Mouse (Mus musculus): ENCODE measurements around the gene Nfasc. TPM values are rescaled to one million over a fixed set of nuclear protein-coding genes. Genes with fewer than 3 reads are reported as not detected.
A peak's percentile ranks its signal among the peaks of the same experiment; 100 is the strongest.

Nfasc gene
- total and polyA plus RNA-seq, 2 experiments from 2014 or later, result 32.7 to 59.2 TPM

DNA sequence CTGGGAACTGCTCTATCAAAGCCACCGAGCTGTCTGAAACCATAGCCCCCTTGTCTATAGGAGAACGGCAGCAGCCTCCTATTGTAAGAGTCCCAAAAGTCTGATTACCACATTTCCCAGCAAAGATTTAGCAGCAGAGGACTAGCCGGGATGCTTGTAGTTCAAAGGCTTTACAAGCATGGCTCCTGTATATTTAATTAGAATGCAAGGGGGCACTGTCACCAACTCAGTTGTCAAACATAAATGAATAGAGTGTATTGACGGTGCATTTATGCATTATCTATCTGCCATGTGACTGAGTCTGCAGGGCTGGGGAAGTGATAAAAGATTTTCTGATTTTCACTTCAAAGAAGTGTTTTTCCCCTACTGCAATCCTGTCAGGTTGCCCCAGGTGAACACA, 156.2 kb downstream of the Nfasc start:
- peak overlapping the region; percentile 58 for H3K27ac ChIP-seq (ENCODE audit: low read depth, low read length)
- TF ChIP-seq CTCF (IDR thresholded peaks at IDR 0.05), result no peak
- H3K9ac ChIP-seq (replicated peaks; ENCODE audit: low read length, poor library complexity, severe bottlenecking), result peak overlapping the region; percentile 29; the same call in 1 of the 2 replicates
- no peak overlapping the region for H3K4me2 ChIP-seq (ENCODE audit: low read depth, low read length, poor library complexity, severe bottlenecking)
- H3K27me3 ChIP-seq (ENCODE audit: insufficient read depth, low read length), result no peaks in the 10 kb centered on the region
- WGBS, result 15% methylated on average over 4 of the region's 4 CpGs
- peaks cover 5% of the 10 kb centered on the region; the same call in 1 of the 2 replicates for H3K36me3 ChIP-seq (ENCODE audit: insufficient read depth, low read length)
- H3K4me1 ChIP-seq (ENCODE audit: insufficient read depth, low read length), result peaks cover 2% of the 10 kb centered on the region
- DNase-seq (ENCODE audit: low spot score) (no peak), ATAC-seq (ENCODE audit: low FRiP score) (no peak)
- no peak overlapping the region for H3K4me3 ChIP-seq (ENCODE audit: low read depth, low read length)
- no peaks in the 10 kb centered on the region for H3K9me3 ChIP-seq (ENCODE audit: low read length)

DNA sequence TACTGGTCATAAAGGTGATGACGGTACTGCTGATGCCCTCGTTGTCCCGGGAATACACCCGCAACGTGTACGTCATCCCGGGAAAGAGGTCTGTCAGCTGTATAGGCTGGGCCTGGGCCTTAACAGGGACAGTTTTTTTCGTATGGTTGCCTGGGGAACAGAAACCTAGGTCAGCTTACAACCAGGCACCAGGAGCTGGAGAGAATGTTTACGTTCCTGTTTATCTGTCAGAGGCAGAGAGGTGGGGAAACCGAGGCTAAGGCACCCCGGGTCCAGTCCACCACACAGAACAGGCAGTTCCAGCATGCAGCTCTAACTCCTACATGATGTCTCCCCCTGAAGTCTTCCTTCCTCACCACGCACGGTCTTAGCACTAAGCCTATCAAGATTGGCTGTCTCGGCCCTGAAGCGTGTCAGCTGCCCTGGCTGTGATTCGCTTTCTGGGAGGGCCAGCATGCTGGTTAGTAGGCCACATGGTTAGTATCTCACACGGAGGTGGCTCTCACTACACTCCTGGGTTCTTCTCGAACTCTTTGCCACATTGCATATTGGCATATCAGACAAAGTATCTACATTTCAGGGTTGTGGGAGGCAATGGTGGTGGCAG, 158.5 kb downstream of the Nfasc start:
- no peak for TF ChIP-seq CTCF (IDR thresholded peaks at IDR 0.05)
- no peaks in the 10 kb centered on the region for H3K27me3 ChIP-seq (ENCODE audit: insufficient read depth, low read length)
- H3K9me3 ChIP-seq (ENCODE audit: low read length), result no peaks in the 10 kb centered on the region
- WGBS, result 57% methylated on average over 18 of the region's 18 CpGs
- H3K27ac ChIP-seq (ENCODE audit: low read depth, low read length), result peak overlapping the region; percentile 74
- no peak overlapping the region for H3K4me3 ChIP-seq (ENCODE audit: low read depth, low read length)
- H3K9ac ChIP-seq (replicated peaks; ENCODE audit: low read length, poor library complexity, severe bottlenecking), result no peak overlapping the region
- H3K4me2 ChIP-seq (ENCODE audit: low read depth, low read length, poor library complexity, severe bottlenecking), result no peak overlapping the region
- H3K4me1 ChIP-seq (ENCODE audit: insufficient read depth, low read length), result peaks cover 2% of the 10 kb centered on the region
- H3K36me3 ChIP-seq (ENCODE audit: insufficient read depth, low read length), result peaks cover 9% of the 10 kb centered on the region; the same call in 1 of the 2 replicates
- DNase-seq (ENCODE audit: low spot score) (no peak), ATAC-seq (ENCODE audit: low FRiP score) (peak; percentile 18; the same call in 1 of the 2 replicates)

GRCm38 (mm10) chr1:132581845-132582839, 159.5 kb downstream of the Nfasc start:
- no peak for TF ChIP-seq CTCF (IDR thresholded peaks at IDR 0.05)
- H3K9me3 ChIP-seq (ENCODE audit: low read length), result no peaks in the 10 kb centered on the region
- ATAC-seq (ENCODE audit: low FRiP score) (peak; percentile 50; the same call in 1 of the 2 replicates), DNase-seq (ENCODE audit: low spot score) (peak; percentile 38)
- H3K4me3 ChIP-seq (ENCODE audit: low read depth, low read length), result no peak overlapping the region
- no peak overlapping the region for H3K9ac ChIP-seq (replicated peaks; ENCODE audit: low read length, poor library complexity, severe bottlenecking)
- H3K36me3 ChIP-seq (ENCODE audit: insufficient read depth, low read length), result peaks cover 8% of the 10 kb centered on the region
- no peak overlapping the region for H3K4me2 ChIP-seq (ENCODE audit: low read depth, low read length, poor library complexity, severe bottlenecking)
- peaks cover 2% of the 10 kb centered on the region for H3K4me1 ChIP-seq (ENCODE audit: insufficient read depth, low read length)
- 10% methylated on average over 14 of the region's 14 CpGs for WGBS
- H3K27me3 ChIP-seq (ENCODE audit: insufficient read depth, low read length), result no peaks in the 10 kb centered on the region
- H3K27ac ChIP-seq (ENCODE audit: low read depth, low read length), result peak overlapping the region; percentile 74

DNA sequence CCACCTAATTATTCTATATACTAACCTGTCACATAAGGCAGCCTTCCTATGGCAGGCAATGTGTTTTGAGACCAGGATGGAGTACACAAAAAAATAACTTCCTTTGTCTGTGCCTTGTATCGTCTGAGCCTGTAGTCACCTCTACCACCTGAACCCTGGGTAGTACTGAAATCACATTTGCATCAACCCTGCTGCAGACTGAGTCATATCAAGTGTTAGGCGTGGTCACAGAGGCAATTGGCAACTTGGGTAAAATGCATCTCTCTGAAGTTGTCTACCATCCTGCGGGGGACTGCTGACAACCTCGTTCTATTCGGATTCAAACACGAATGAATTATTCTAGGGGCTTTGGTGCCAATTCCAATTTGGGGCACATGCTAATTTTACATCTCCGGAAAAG, 161.5 kb downstream of the Nfasc start:
- no peak for TF ChIP-seq CTCF (IDR thresholded peaks at IDR 0.05)
- H3K36me3 ChIP-seq (ENCODE audit: insufficient read depth, low read length), result peaks cover 19% of the 10 kb centered on the region
- no peak overlapping the region for H3K9ac ChIP-seq (replicated peaks; ENCODE audit: low read length, poor library complexity, severe bottlenecking)
- ATAC-seq (ENCODE audit: low FRiP score) (no peak), DNase-seq (ENCODE audit: low spot score) (no peak)
- WGBS, result 87% methylated on average over 7 of the region's 7 CpGs
- no peaks in the 10 kb centered on the region for H3K27me3 ChIP-seq (ENCODE audit: insufficient read depth, low read length)
- no peak overlapping the region for H3K4me3 ChIP-seq (ENCODE audit: low read depth, low read length)
- H3K4me2 ChIP-seq (ENCODE audit: low read depth, low read length, poor library complexity, severe bottlenecking), result no peak overlapping the region
- no peak overlapping the region for H3K27ac ChIP-seq (ENCODE audit: low read depth, low read length)
- no peaks in the 10 kb centered on the region for H3K9me3 ChIP-seq (ENCODE audit: low read length)
- no peaks in the 10 kb centered on the region; the same call in none of the 2 replicates for H3K4me1 ChIP-seq (ENCODE audit: insufficient read depth, low read length)

DNA sequence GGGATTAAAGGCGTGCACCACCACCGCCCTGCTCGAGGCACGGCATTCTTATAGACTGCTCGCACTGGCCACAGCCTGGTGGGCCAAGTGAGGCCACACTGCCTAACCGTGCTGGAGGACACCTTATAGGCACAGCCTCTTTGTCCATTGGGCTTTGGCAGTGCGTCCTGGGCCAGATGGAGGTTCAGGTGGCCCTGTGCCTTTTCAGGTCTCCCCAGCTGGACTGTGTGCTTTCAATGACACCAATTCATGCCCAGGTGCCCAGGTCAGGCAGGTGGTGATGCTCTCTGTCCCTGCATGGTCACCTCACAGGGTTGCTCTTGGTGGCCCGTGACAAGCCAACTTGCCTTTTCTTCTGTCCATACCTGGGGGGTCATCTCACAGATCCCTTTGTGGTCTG, 164.8 kb downstream of the Nfasc start:
- TF ChIP-seq CTCF (IDR thresholded peaks at IDR 0.05), result no peak
- Histone ChIP-seq H3K4me3 (ENCODE audit: low read depth, low read length) (no peak overlapping the region), H3K4me1 (ENCODE audit: insufficient read depth, low read length) (no peaks in the 10 kb centered on the region), H3K4me2 (ENCODE audit: low read depth, low read length, poor library complexity, severe bottlenecking) (no peak overlapping the region), H3K9ac (replicated peaks; ENCODE audit: low read length, poor library complexity, severe bottlenecking) (no peak overlapping the region), H3K9me3 (ENCODE audit: low read length) (no peaks in the 10 kb centered on the region), H3K27me3 (ENCODE audit: insufficient read depth, low read length) (no peaks in the 10 kb centered on the region), H3K27ac (ENCODE audit: low read depth, low read length) (no peak overlapping the region), H3K36me3 (ENCODE audit: insufficient read depth, low read length) (peaks cover 35% of the 10 kb centered on the region)
- DNase-seq (ENCODE audit: low spot score) (no peak), ATAC-seq (ENCODE audit: low FRiP score) (no peak)
- WGBS, result 97% methylated on average over 8 of the region's 8 CpGs

GRCm38 (mm10) chr1:132572851-132573250, 168.7 kb downstream of the Nfasc start:
- H3K4me1 ChIP-seq (ENCODE audit: insufficient read depth, low read length), result no peaks in the 10 kb centered on the region
- ATAC-seq (ENCODE audit: low FRiP score) (no peak), DNase-seq (ENCODE audit: low spot score) (no peak)
- H3K27ac ChIP-seq (ENCODE audit: low read depth, low read length), result no peak overlapping the region
- no peak overlapping the region for H3K4me2 ChIP-seq (ENCODE audit: low read depth, low read length, poor library complexity, severe bottlenecking)
- 95% methylated on average over 7 of the region's 7 CpGs for WGBS
- no peaks in the 10 kb centered on the region for H3K9me3 ChIP-seq (ENCODE audit: low read length)
- TF ChIP-seq CTCF (IDR thresholded peaks at IDR 0.05), result no peak
- H3K4me3 ChIP-seq (ENCODE audit: low read depth, low read length), result no peak overlapping the region
- peaks cover 43% of the 10 kb centered on the region for H3K36me3 ChIP-seq (ENCODE audit: insufficient read depth, low read length)
- H3K27me3 ChIP-seq (ENCODE audit: insufficient read depth, low read length), result no peaks in the 10 kb centered on the region
- H3K9ac ChIP-seq (replicated peaks; ENCODE audit: low read length, poor library complexity, severe bottlenecking), result no peak overlapping the region
